Mouse (Mus musculus): ENCODE measurements around the gene Pfkm.

GRCm38 (mm10) chr15:98093121-98094011, 977 bp downstream of the Pfkm start, which contains the start of gene Senp1:
- TF ChIP-seq CTCF (IDR thresholded peaks at IDR 0.05) (no peak), EP300 (IDR thresholded peaks at IDR 0.05) (peak; percentile 66)
